Mouse (Mus musculus) ovary, postnatal 14 days (tissue): Measurements from ENCODE around the gene Chst10.

ENCODE experiments used
- DNase-seq: peaks from one replicate; pipeline ENCODE4 v3.0.0; 2022; ENCODE audit warnings: low spot score

Gene Chst10

DNA sequence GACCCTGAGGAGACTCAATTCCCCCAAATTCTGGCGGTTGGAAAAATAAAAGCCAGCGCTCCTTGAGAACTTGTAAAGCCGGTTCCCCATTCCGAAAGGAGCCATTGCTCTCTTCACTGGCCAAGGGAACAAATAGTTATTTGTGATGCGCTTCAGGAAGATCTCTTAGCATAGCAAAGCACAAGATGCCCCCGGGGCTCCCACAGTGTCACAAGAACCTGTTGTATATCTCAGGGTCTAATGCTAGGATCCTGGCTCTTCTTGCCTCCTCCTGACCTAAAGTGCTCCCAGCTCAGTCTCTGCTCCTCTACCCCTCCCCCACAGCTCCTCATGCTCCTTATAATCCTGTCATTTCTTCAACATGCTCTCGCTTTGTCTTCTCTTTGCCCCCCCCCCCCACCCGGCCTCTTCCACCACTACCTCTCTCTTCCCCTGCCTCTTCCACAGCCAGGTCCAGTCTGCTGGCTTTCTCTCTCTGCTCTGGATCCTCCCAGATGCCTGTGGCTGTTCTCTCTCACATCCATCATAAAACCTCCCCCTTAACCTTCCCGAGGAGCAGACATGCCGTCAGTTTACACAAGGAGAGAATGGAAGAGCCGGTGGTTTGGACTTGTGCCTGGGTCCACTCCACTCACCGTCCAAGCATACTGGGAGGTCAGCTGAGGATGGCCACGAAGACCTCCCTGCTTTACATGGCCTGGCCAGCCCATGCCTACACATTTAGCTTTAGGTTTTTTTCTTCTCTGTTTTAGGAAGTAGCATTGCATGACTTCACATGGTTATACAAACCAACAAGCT is 28.4 kb downstream of the Chst10 start:
- DNase-seq, result no peak

DNA sequence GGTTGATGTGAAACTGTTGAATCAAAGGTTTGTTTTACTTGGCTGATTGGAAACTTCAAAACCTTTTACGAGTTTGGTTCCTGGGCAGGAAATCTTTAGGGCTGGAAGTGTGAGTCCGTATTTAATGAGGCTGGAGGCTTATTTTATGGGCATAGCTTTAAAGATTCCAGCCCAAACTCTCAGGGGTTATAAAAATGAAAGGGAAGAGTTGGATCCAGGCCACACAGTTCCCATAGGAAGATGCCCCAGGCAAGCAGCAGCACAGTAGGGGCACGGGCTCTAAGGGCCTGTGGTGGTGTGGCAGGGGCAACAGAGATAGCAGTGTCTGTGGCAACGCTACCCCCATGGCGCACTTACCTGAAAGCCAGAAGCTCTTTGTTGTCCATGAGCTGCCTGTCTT is 31.7 kb downstream of the Chst10 start:
- DNase-seq, result no peak

DNA sequence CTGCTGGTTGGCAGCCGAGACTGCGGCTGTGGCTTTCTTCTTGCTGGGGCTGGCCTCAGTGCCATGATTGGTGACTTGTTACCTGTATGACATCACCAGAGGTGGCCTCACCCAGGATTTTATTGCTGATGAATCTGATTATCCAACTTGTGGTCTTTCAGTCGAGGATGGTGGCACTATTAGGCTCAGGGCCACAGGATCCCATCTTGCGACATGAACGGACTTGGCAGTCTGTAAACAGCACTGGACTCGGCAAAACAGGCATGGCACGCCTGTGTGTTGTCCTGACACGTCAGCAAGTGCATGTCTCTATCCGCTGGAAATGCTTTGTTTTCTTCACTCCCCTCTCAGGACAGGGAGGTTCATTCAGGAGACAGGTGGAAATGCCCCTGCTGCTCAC is 33.6 kb downstream of the Chst10 start:
- no peak for DNase-seq

DNA sequence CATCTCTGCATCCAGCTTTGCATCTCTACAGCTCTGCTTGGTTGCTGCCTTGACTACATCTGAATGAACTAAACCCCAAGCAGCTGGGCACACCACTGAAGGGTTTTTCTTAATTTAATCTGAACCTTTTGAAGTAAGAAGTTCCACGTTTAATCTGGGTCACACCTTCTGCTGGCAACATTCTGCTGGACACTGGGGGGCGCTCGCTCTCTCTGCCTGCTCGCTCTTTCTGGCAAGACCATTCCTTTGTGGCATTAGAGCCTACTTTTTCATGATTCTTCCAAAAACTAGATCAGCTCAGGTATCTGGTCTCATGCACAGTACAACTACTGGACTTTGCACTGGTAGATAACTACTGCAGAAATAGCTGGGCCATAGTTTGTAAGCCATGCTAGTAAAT is 35.7 kb downstream of the Chst10 start:
- no peak for DNase-seq

DNA sequence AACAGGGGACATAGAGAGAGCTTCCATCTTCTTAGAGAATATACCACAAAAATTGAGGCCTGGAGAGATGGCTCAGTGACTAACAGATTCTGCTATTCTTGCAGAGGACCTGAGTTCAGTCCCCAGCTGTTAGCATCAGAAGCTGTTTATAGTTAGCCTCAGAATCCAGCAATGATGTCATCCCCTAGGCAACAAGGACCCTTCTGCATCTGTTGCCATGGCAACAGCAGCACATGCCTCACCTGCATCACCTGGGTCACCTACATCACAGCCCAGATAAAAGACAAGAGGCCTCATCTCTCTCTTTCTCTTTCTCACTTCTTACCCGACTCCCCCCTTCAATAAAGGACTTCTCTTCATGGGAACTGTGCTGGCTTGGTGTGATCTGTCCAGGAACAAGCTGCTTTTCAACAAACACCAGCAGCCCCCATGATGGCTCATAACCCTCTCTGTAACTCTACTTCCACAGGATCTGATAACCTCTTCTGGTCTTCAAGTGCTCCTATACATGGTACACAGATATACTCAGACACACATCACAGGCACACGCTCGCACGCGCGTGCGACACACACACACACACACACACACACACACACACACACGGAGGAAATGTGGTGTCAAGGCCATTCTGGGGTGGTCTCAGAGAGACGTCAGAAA is 37.0 kb downstream of the Chst10 start:
- no peak for DNase-seq

DNA sequence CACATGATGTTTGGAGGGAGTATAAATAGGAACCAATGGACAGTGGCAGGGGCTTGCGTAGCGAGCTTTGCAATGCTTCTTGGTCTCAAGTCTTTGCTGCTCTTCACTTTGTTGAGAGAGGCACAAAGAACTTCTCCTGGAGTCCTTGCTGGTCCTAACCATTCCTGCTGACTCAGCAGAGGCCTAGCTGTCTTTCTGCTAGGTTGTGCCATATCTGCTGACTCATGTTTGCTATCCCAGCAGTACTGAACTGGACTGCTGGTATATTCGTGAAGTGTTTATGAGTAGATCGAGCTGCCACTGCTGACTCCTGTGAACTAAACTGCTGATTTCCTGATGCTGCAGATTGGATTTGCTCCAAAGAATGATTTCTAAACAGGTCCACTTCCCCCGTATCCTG is 37.8 kb downstream of the Chst10 start:
- DNase-seq, result no peak

DNA sequence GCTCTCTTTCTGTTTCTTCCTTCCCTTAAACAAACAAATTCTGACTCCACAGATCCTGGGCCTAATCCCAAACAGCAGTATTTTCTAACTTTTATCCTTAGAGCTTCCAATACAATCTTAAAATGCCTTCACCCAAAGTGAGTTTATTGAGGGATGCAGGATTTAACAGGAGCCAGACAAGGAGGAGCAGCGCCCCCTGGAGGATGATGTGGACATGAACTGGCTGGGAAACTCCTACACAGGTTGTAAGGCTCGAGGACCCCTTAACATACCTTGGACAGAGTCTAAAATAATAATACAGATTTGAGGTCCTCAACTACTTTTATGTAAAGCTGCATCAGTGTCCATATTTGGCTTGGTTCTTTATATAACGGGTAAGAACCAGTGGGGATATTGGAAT is 41.8 kb downstream of the Chst10 start:
- DNase-seq, result peak; percentile 21

DNA sequence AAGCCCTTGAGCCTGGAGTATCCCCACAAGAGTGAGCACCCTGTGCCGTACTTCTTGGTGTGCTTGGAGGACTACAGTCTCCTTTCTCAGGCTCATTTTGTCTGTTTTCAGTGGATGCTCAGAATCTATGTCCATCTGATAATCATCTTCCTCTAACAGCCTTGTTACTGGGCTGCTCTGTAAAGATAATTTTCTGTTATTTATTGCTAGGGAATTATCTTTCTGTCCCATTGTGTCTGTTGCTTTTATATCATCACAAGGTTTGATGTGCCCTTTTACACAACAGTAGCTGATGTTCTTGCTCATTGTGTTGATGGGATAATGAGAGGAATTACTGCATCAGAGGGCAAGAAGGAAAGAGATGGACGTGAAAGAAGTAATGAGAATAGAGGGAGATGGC is 45.7 kb downstream of the Chst10 start:
- DNase-seq, result no peak

DNA sequence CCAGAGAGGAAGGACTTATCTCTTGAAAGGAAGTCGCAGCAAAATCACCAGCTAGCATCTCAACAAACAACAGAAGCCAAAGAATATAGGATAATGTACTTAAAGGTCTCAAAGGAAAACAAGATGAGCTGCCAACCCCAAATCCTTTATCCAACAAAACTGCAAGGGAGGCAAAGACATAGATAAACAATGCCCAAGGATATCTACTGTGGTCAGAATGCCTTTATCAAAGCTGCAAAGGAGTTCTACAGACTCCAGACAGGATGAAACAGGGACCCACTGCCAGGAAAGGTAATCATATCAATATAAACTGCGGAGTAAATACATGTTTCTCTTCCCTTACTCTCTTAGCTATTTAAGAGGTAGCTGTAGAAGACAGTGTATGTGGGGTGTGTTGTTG is 47.3 kb downstream of the Chst10 start:
- no peak for DNase-seq

DNA sequence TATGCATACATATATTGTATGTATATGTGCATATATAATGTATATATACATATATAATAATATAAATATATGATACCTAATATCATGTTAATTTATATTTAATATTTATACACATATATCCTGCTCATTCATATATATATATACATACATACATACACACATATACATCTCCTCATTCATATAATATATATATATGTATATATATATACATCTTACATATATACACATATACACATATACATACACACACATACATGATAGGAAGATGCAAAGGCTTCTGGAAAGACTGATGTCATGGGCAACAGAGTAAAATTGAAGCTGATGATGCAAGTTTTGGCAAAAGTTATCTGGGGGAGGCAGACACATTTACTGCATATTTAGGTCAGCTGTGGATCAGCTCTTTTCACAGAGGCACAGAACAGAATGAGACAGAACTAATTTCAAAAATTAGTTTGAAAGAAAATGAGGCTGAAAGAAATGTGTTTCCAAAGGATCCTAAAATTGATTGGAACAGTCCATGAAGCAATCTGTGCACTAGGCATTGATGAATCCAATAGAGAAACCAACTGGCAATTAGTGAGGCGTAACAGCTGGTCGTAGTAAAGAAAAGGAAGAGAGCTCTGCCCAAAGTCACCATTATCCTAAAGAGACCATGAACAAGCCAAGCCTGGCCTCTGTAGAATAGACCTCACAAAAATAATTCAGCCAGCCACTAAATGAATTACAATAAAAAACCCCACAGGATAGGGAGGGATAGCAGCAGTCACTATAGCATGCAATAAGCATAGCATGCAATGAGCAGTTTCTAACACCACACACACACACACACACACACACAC is 49.3 kb downstream of the Chst10 start:
- no peak for DNase-seq

DNA sequence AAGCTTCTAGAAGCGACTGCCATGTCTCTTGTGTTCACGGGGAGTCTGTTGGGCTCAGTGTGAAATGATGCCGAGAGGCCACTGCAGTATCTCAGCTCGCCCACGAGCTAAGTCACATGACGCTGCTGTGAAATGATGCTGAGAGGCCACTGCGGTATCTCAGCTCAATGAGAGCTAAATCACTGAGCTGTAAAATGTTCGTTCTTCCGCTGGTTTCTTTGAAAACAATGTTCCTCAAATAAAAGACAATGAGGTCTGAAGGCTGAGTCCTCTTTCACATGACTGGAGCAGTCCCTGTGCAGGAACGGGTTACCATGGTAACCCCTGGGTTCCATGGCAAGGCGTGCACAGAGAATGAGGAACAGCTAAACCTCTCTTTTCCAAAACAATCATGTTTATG is 50.0 kb downstream of the Chst10 start:
- no peak for DNase-seq

DNA sequence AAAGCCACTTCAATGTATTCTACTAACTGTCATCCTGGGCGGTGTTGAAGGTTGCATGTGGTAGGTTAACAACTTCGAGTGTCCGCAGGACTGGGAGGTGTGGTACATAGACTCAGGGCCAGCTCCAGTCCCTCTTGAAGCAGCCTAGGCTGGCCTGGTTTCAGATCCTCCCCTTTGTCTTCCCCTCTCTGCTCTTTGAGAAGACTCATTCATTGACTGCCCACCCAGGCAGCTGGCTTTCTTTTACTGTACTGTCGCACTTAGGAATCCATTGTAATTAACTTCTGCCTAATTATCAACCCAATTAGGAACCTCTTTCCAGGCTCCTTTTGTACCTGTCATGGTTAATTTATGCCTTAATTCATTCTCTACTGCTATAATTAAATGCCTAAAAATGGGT is 54.7 kb downstream of the Chst10 start:
- no peak for DNase-seq

DNA sequence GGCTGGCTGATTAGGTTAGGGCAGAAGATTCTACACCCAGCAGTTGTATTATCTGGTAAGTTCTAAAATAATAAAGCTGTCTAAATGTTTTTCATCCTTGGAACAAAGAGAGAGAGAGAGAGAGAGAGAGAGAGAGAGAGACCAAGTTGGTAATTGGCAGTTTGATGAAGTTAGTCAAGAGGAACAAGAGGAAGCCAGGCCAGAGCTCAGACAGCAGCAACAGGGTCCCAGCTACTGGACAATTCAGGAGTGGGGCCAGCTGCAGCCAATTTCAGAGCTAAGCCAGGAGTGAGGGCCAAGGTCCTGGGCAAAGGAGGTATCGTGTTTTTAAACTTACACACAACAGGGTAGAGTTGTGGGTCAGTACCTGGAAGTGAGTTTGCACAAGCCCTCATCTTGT is 55.1 kb downstream of the Chst10 start:
- no peak for DNase-seq

DNA sequence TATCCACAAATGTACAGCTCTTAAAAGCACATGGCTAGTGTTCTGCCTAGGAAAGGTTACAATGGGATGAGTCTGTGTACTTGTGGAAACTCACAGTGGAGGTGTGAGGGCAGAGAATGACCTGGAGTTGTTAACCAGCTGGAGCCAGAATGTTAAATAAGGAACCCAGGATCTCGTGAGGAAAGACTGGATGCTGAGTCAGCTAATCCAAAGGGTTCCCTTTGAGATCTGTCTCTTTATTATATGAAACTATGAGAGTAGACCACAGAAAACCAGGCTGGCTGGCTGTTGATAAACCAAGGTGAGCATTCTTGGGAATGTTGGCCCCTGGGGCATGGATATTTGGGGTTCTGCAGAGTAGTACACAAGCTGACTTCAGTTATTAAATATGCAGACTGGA is 58.0 kb downstream of the Chst10 start:
- no peak for DNase-seq

DNA sequence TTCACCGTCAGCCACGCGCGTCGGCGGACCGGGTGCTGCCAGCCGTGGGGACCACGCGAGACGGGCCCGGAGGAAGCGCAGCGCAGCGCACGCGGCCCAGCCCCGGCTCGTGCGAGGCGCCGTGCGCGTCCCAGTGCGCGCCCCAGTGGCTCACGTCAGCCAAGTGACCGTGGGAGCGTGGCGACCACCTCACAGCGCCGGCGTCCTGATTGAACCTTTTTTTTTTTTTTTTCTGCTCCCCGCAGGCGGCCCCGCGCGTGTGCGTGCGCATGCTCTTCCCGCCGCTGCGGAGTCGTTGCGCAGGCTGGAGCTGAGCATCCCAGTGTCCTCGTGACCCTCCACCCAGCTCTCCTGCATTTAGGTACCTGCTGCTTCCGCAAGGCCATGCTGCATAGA is 61.5 kb downstream of the Chst10 start, which contains the start of gene Lonrf2:
Gene Lonrf2, minus strand, starts transcription at position 235 of the 396 bp plus-strand sequence.
- DNase-seq, result peak; percentile 4

DNA sequence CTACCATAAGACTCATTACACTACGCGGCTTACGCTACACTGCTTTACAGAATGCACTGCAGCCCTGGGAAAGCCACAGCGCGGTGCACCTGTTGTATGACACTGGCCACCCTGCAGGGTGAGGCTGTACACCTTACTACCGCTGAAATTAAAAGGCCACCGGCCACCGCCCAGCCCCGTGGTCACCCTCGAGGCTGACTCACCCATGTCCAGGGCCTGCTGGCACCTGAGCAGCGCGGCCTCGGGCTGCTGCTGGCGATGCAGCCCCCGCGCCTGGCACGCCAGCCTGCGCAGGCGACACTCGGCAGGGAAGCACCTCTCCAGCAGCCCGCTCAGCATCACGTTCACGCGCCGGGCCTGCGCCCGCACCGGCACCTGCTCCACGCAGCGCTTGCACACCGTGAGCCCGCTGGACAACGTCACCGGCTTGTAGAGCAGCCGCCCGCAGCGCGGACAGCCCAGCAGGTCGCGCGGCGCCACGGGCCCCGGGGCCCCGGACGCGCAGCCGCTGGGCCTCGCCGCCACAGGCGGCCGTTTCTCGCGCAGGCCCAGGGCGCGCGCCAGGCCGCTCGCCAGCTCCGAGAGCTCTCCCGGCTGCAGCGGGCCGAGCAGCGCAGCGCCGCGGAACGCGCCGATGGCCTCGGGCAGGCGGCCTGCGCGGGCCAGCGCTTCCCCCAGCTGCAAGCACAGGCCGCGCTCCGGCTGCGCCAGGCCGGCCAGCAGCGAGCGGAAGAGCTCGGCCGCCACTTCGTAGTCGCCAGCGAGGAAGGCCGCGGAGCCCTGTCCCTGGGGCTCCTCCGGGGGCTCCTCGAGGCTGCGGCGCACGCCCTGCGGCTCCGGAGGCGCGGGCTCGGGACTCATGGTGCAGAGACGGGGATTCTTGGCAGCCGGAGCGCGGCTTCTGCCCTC is 62.1 kb downstream of the Chst10 start:
- DNase-seq, result peak; percentile 14

DNA sequence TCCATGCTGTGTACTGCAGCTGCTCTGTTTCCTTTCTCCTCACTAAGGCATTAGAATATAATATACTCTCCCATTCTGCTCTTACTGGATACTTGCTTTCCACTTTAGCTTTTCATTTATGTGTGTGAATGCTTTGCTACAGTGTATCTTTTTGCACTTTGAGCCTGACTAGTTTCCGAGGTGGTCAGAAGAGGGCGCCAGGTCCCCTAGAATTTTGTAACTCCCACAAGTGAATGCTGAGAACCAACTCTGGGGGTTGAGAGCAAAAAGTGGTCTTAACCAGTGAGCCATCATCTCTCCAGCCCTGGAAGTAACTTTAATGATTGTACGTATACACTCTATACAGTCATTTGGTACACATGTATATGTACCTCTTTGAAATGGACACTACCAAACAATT is 63.1 kb downstream of the Chst10 start:
- DNase-seq, result no peak

DNA sequence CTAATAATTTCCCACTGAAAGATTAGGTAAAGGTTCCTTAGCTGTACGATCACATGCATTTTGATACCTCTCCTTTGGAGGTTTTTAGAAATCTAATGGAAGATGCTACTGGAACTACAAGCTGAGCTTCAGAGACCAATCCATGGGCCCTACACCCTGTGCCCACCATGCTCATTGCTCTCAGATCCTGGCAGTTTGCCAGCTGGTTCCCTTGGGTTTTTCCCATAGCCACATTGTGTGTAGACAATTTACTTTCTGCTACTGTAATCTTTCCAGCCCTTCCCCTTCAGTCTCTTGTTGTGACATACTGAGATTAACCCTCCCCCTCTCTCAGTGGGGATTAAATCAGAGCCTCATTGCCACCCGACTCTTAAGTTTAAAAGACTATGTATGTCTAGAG is 73.0 kb downstream of the Chst10 start:
- DNase-seq, result no peak

DNA sequence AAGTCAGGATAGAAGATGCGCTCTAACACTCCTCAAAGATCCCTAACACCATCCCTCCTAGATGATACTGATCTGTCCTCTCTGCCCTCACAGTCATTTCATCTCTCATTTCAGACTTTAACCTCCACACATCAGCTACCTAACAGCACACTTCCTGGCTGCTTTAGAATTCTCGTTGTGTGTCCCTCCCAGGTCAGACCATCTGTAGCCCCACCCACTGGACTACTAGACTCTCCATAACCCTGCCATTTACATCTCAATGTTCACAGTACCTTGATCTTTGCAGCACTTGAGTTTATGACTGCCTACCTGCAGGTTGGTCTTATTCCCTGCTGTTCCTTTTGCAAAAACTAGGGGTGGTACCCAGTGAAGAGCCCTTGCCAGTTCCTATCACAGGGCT is 74.1 kb downstream of the Chst10 start:
- DNase-seq, result no peak

DNA sequence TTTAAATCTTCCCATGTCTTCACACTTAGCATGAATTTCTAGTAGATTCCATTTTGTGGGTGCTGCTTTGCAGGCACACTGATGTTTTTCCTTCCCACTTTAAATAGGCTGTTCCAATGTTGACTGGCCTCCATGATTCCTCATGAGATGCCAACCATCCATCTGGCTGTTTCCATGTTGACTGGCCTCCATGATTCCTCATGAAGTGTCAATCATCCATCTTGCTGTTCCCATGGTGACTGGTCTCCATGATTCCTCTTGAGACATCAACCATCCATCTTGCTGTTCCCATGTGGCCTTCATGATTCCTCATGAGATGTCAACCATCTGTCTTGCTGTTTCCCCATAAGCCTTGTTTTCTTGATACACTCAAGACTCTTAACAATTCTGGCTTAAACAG is 78.3 kb downstream of the Chst10 start:
- DNase-seq, result no peak

DNA sequence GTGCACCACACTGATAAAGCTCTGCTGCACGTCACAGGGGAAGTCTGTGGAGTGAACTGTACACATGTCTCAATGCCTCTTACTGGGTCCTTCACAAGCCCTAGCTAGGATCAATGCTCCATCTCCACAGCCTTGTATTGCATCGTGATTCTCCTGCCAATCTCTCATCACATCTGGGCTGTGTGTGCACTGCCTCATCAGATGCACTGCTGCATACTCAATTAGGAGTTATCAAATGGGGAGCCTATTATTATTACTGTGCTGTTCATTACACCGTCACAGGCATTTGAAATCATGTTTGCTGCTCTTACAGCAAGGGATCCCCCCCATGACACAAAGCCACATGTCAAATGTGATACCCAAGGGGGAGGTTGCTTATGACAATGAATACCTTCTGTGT is 80.3 kb downstream of the Chst10 start:
- DNase-seq, result no peak

DNA sequence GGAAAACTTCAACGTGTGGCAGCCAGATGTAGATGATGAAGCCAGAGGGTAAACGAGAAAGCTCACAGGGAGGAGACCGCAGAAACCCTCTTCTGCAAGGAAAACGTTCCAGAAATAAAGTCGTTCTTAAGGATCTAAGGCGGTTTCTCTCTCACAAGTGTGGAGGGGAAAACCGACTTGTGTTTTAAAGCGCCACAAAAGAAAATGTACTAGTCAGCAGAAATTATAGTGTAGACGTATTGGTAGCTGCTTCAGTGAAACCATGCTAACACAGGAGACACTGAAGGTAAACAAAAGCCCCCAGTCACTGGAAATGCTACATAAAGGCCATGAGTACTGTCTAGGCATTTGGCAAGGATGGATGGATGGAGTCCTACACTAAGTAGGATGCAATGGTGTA is 80.7 kb downstream of the Chst10 start:
- DNase-seq, result no peak
